Mouse (Mus musculus) kidney, adult 2 months (tissue): ENCODE results near the gene Naaladl1. TPM values are rescaled to one million over a fixed set of nuclear protein-coding genes. Genes with fewer than 3 reads are reported as not detected.

Experiments used
- DNase-seq: peaks from one replicate; pipeline ENCODE4 v3.0.0; 2021
- H3K27ac ChIP-seq: fragments of 200-500 bp; 2 replicates; pipeline ENCODE4 v1.5.1; 2012; ENCODE audit warnings: low read depth, low read length, control low read depth, inconsistent platforms; ENCODE audit not compliant: insufficient read depth
- H3K27me3 ChIP-seq: fragments of 200-500 bp; replicated peaks from 2 replicates; pipeline ENCODE4 v1.6.1; 2012; ENCODE audit warnings: mild to moderate bottlenecking, moderate library complexity, low read length, inconsistent platforms; ENCODE audit not compliant: control insufficient read depth, insufficient read depth
- H3K36me3 ChIP-seq: fragments of 200-500 bp; 2 replicates; pipeline ENCODE4 v1.6.1; 2012; ENCODE audit warnings: mild to moderate bottlenecking, moderate library complexity, low read length, inconsistent platforms; ENCODE audit not compliant: control insufficient read depth, insufficient read depth
- H3K4me1 ChIP-seq: fragments of 200-500 bp; 2 replicates; pipeline ENCODE4 v1.6.1; 2011; ENCODE audit warnings: low read length; ENCODE audit not compliant: control insufficient read depth, insufficient read depth
- H3K4me3 ChIP-seq: fragments of 200-500 bp; 2 replicates; pipeline ENCODE4 v1.5.1; 2011; ENCODE audit warnings: mild to moderate bottlenecking, low read depth, low read length, control low read depth; ENCODE audit not compliant: insufficient read depth
- CTCF ChIP-seq: fragments of 200-500 bp; conservative IDR thresholded peaks from 2 replicates; pipeline ENCODE4 v1.5.1; 2011; ENCODE audit warnings: low read depth, mild to moderate bottlenecking, control low read depth, low read length, moderate library complexity, mixed read lengths; ENCODE audit not compliant: insufficient read depth, insufficient read length
- POLR2A ChIP-seq: fragments of 200-500 bp; IDR thresholded peaks from one replicate; pipeline ENCODE4 v1.6.1; 2011; ENCODE audit warnings: low read depth, low read length, control low read depth
- WGBS: fragments of 180-500 bp; shearing (Covaris S2); methylation state at CpG from one replicate; pipeline ENCODE4 v1.1.7; 2018; 5-methylcytosine and 5-hydroxymethylcytosine counted together
- polyA plus RNA-seq: library from polyadenylated mRNA; depleted of rRNA; stranded (reverse); fragments of >200 nt; gene quantifications from 2 replicates; pipeline ENCODE4 v1.2.3, GENCODE M21; 2012

The Naaladl1 gene
- polyA plus RNA-seq, 1 experiment: 2.0 TPM

GRCm38 (mm10) chr19:6084478-6085248 is 20.9 kb upstream of the Naaladl1 start, which contains the start of the genes Zfpl1 and Cdca5:
Gene Zfpl1 (minus strand): TSS chr19:6084956.
Gene Cdca5 (plus strand): TSS chr19:6084983.
- Histone ChIP-seq H3K27ac (no peak within 1 kb of the TSS), H3K36me3 (no peaks in the 10 kb centered on the region), H3K4me3 (peak within 1 kb of the TSS; percentile 66), H3K4me1 (no peaks in the 10 kb centered on the region; the same call in 1 of the 2 replicates), H3K27me3 (no peaks in the 10 kb centered on the region)
- TF ChIP-seq POLR2A (peak; percentile 58), CTCF (no peak)
- DNase-seq: peak; percentile 98
- under 1% methylated on average over 58 of the region's 58 CpGs for WGBS

GRCm38 (mm10) chr19:6085417-6085879 is 20.1 kb upstream of the Naaladl1 start:
- Histone ChIP-seq H3K27me3 (no peaks in the 10 kb centered on the region), H3K4me1 (no peaks in the 10 kb centered on the region; the same call in 1 of the 2 replicates), H3K27ac (no peak overlapping the region), H3K4me3 (peak overlapping the region; percentile 44), H3K36me3 (no peaks in the 10 kb centered on the region)
- peak; percentile 68 for DNase-seq
- under 1% methylated on average over 17 of the region's 17 CpGs for WGBS
- no peak for TF ChIP-seq POLR2A
- no peak for TF ChIP-seq CTCF

- 90% methylated on average over 13 of the region's 13 CpGs for WGBS
- Histone ChIP-seq H3K27me3 (no peaks in the 10 kb centered on the region), H3K27ac (no peak overlapping the region), H3K4me3 (no peak overlapping the region), H3K36me3 (no peaks in the 10 kb centered on the region), H3K4me1 (no peaks in the 10 kb centered on the region; the same call in 1 of the 2 replicates)
- no peak for DNase-seq
- TF ChIP-seq CTCF (no peak), POLR2A (no peak)
Measured at GRCm38 (mm10) chr19:6088841-6089240, 16.7 kb upstream of the Naaladl1 start.

DNA sequence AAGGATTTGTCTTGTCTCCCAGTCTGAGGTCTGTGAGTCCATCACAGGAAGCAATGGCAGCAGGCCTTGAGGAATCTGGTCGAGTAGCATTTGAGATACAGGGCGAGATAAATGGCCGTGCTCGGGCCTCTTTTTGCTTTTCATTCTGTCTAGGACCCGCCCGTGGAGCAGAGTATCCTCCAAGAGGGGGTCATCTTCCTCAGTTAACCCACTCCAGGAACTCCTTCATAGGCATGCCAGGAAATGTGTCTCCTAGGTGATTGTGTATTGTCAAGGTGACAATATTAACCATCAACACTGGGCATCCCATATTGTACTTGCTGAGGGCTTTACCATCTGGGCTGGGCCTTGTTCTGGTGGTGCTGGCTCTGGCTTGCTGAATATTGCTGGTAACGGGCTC is 11.5 kb upstream of the Naaladl1 start, which contains the start of gene AC131692.1:
Gene AC131692.1 (plus strand): TSS at position 301 of the 400 bp plus-strand sequence.
- Histone ChIP-seq H3K4me3 (no peak within 1 kb of the TSS), H3K36me3 (no peaks in the 10 kb centered on the region), H3K27ac (no peak within 1 kb of the TSS), H3K4me1 (no peaks in the 10 kb centered on the region), H3K27me3 (no peaks in the 10 kb centered on the region)
- TF ChIP-seq POLR2A: no peak
- no peak for TF ChIP-seq CTCF
- DNase-seq: no peak
- 92% methylated on average over 7 of the region's 7 CpGs for WGBS

DNA sequence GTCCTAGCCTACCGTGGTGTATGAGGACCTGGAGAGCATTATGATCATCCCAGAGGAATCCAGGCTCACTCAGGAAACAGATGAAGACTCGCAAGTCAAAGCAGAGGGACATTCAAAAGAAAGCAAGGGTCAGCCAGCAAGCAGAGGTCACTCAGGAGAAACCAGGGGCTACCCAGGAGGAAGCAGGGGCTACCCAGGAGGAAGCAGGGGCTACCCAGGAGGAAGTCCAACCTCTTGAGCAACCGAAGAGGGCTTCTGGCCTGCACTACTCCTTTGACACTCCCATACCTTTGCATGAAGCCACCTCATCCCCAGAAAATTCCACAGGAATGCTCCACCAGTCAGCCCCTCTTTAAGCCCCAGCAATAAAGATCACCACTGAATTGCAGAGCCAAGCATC is 7.7 kb upstream of the Naaladl1 start:
- peak; percentile 19 for DNase-seq
- H3K36me3 ChIP-seq: no peaks in the 10 kb centered on the region
- 86% methylated on average over 3 of the region's 3 CpGs for WGBS

GRCm38 (mm10) chr19:6101186-6101585 is 4.4 kb upstream of the Naaladl1 start:
- H3K27ac ChIP-seq: no peak overlapping the region
- H3K4me1 ChIP-seq: no peaks in the 10 kb centered on the region
- no peak for DNase-seq
- no peaks in the 10 kb centered on the region for H3K36me3 ChIP-seq
- TF ChIP-seq CTCF (no peak), POLR2A (no peak)
- H3K27me3 ChIP-seq: no peaks in the 10 kb centered on the region
- 70% methylated on average over 6 of the region's 6 CpGs for WGBS
- H3K4me3 ChIP-seq: no peak overlapping the region

More for the DNA sequence above, 7.7 kb upstream of the Naaladl1 start:
- no peaks in the 10 kb centered on the region for H3K27me3 ChIP-seq
- H3K4me3 ChIP-seq: no peak overlapping the region
- no peak overlapping the region for H3K27ac ChIP-seq
- TF ChIP-seq POLR2A (no peak), CTCF (no peak)
- no peaks in the 10 kb centered on the region for H3K4me1 ChIP-seq

DNA sequence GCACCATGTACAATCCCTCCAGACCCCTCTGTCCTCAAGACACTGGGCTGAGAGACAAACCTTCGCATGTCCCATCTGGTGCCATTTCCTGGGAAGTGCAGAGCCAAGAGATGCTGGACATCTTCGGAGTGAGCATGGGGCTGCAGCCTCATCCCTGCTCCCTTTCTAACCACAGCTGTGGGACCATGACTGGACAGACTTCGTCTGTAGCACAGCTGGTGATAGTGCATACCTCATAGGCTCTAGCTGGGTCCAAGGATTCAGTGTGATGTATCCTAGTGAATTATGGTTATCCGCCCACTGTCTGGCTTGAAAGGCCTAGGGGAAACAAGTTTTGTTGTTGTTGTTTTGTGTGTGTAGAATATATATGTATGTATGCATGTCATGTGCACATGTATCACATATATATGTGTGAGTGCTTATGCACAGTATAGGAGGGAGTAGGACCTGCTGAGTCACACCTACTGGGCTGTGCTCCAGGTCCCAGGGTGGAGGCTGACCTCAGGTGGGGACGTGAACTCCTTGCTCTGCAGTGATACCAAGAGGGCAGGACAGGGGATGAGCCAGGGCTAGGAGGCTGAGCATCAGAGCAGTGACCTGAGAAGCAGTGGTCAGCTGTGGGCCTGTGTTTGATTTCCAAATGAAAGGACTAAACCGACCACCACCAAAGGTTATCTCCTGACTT is 3.3 kb upstream of the Naaladl1 start:
- no peak for TF ChIP-seq POLR2A
- TF ChIP-seq CTCF: no peak
- no peak for DNase-seq
- WGBS: 71% methylated on average over 6 of the region's 6 CpGs

More for the DNA sequence above, 3.3 kb upstream of the Naaladl1 start:
- H3K27me3 ChIP-seq: no peaks in the 10 kb centered on the region
- no peaks in the 10 kb centered on the region for H3K36me3 ChIP-seq
- no peaks in the 10 kb centered on the region for H3K4me1 ChIP-seq
- H3K4me3 ChIP-seq: no peak overlapping the region
- H3K27ac ChIP-seq: no peak overlapping the region
